ENCODE assay signal across 28 mouse cellular contexts in genomic region chr11:113276518-113276917, GRCm38 (mm10).
DNase-seq lines count a peak whose midpoint lies in the region; ATAC-seq and TF ChIP-seq lines count a peak whose summit lies in the region.
"Had no signal": no experiment of that assay in that cellular context is flagged by ENCODE, and none has a peak within 500 bp of the region (broad histone marks: within the 10 kb centered on the region; RNA-seq: fewer than 3 reads in every experiment).

No protein-coding gene starts in this region.

- H3K27ac ChIP-seq in hindbrain, embryonic 12.5 days, result 0 out of 2 replicates have a peak overlapping the region, but pooled peaks have one; percentile 19
- H3K27ac ChIP-seq in hindbrain, embryonic 11.5 days (ENCODE audit: low read depth, low read length), result no peak overlapping the region
- 0 out of 2 replicates have a peak overlapping the region, but pooled peaks have one; percentile 47 for H3K27ac ChIP-seq in neural tube, embryonic 13.5 days (replicated peaks)
- peak overlapping the region; percentile 58; the same call in 1 of the 2 replicates for H3K27ac ChIP-seq in embryonic facial prominence, embryonic 15.5 days (replicated peaks)
- no peak overlapping the region for H3K27ac ChIP-seq in gastrocnemius, adult 2 months
- H3K27ac ChIP-seq: heart, embryonic 13.5 days; liver, embryonic 15.5 days; lung, embryonic 15.5 days; midbrain, embryonic 13.5 days; stomach, embryonic 15.5 days had no signal

- no peak overlapping the region for H3K4me3 ChIP-seq in hindbrain, embryonic 12.5 days
- no peak overlapping the region for H3K4me3 ChIP-seq in hindbrain, embryonic 11.5 days (ENCODE audit: low read depth, low read length)
- no peak overlapping the region for H3K4me3 ChIP-seq in neural tube, embryonic 13.5 days
- no peak overlapping the region for H3K4me3 ChIP-seq in embryonic facial prominence, embryonic 15.5 days (replicated peaks)
- H3K4me3 ChIP-seq in gastrocnemius, adult 2 months, result no peak overlapping the region
- H3K4me3 ChIP-seq: heart, embryonic 13.5 days; liver, embryonic 15.5 days; lung, embryonic 15.5 days; megakaryocyte, embryonic 14.5 days; midbrain, embryonic 13.5 days; stomach, embryonic 15.5 days had no signal

- no peaks in the 10 kb centered on the region for H3K9me3 ChIP-seq in hindbrain, embryonic 12.5 days (replicated peaks)
- no peaks in the 10 kb centered on the region for H3K9me3 ChIP-seq in hindbrain, embryonic 11.5 days (ENCODE audit: control insufficient read depth, low read length)
- H3K9me3 ChIP-seq in neural tube, embryonic 13.5 days, result no peaks in the 10 kb centered on the region
- H3K9me3 ChIP-seq in embryonic facial prominence, embryonic 15.5 days (replicated peaks), result no peaks in the 10 kb centered on the region
- H3K9me3 ChIP-seq: heart, embryonic 13.5 days; liver, embryonic 15.5 days; lung, embryonic 15.5 days; midbrain, embryonic 13.5 days; stomach, embryonic 15.5 days had no signal

- H3K4me2 ChIP-seq in hindbrain, embryonic 12.5 days (replicated peaks), result no peak overlapping the region
- H3K4me2 ChIP-seq in hindbrain, embryonic 11.5 days (replicated peaks; ENCODE audit: low read depth, low read length), result no peak overlapping the region
- H3K4me2 ChIP-seq in neural tube, embryonic 13.5 days, result no peak overlapping the region
- no peak overlapping the region for H3K4me2 ChIP-seq in embryonic facial prominence, embryonic 15.5 days (replicated peaks)
- H3K4me2 ChIP-seq: heart, embryonic 13.5 days; liver, embryonic 15.5 days; lung, embryonic 15.5 days; midbrain, embryonic 13.5 days; stomach, embryonic 15.5 days had no signal

- TF ChIP-seq CTCF in gastrocnemius, adult 2 months (IDR thresholded peaks at IDR 0.05), result no peak

- H3K36me3 ChIP-seq in hindbrain, embryonic 12.5 days, result no peaks in the 10 kb centered on the region
- H3K36me3 ChIP-seq in hindbrain, embryonic 11.5 days (ENCODE audit: control insufficient read depth, insufficient read depth, low read length), result no peaks in the 10 kb centered on the region
- H3K36me3 ChIP-seq in neural tube, embryonic 13.5 days, result no peaks in the 10 kb centered on the region
- no peaks in the 10 kb centered on the region for H3K36me3 ChIP-seq in embryonic facial prominence, embryonic 15.5 days
- H3K36me3 ChIP-seq: G1E; heart, embryonic 13.5 days; liver, embryonic 15.5 days; lung, embryonic 15.5 days; midbrain, embryonic 13.5 days; stomach, embryonic 15.5 days had no signal

- H3K9ac ChIP-seq in hindbrain, embryonic 12.5 days, result no peak overlapping the region
- no peak overlapping the region for H3K9ac ChIP-seq in hindbrain, embryonic 11.5 days (ENCODE audit: low read depth, low read length)
- H3K9ac ChIP-seq in neural tube, embryonic 13.5 days, result no peak overlapping the region
- H3K9ac ChIP-seq in embryonic facial prominence, embryonic 15.5 days, result no peak overlapping the region
- H3K9ac ChIP-seq: heart, embryonic 13.5 days; liver, embryonic 15.5 days; lung, embryonic 15.5 days; midbrain, embryonic 13.5 days; stomach, embryonic 15.5 days had no signal

- H3K4me1 ChIP-seq in hindbrain, embryonic 12.5 days, result peaks cover 23% of the 10 kb centered on the region
- no peaks in the 10 kb centered on the region for H3K4me1 ChIP-seq in hindbrain, embryonic 11.5 days (replicated peaks; ENCODE audit: control insufficient read depth, insufficient read depth, low read length)
- peaks cover 42% of the 10 kb centered on the region for H3K4me1 ChIP-seq in neural tube, embryonic 13.5 days (replicated peaks)
- H3K4me1 ChIP-seq in embryonic facial prominence, embryonic 15.5 days, result peaks cover 68% of the 10 kb centered on the region
- H3K4me1 ChIP-seq: heart, embryonic 13.5 days; liver, embryonic 15.5 days; megakaryocyte, embryonic 14.5 days had no signal

- intact Hi-C loops in gastrocnemius, adult 2 months (cut with DNase I), result no loop called here

- DNase-seq in hindbrain, embryonic 11.5 days (ENCODE audit: low spot score), result no peak
- no peak for DNase-seq in neural tube, embryonic 10.5 days (ENCODE audit: extremely low spot score, low spot score)
- peak; percentile 64 for DNase-seq in large intestine, adult 2 months (ENCODE audit: low read depth, low spot score)
- no peak for DNase-seq in c-Kit-positive CD71-positive TER-119-positive erythroid progenitor cells, embryonic 14.5 days (ENCODE audit: low spot score)
- DNase-seq in gastrocnemius, adult 2 months, result no peak
- DNase-seq: adrenal gland, postnatal 10 days; B cell, adult 2 months; cerebellum, postnatal 25 days; heart, adult 11 months; heart, postnatal 14 days; kidney, adult 9 months; kidney, postnatal 14 days; liver; lung, postnatal 36 days; right cerebral cortex, postnatal 4 days; thymus, adult 2 months had no signal

- H3K27me3 ChIP-seq in hindbrain, embryonic 12.5 days, result 0 out of 2 replicates have a peak, but pooled peaks cover 7% of the 10 kb centered on the region
- H3K27me3 ChIP-seq in hindbrain, embryonic 11.5 days (ENCODE audit: control insufficient read depth, insufficient read depth, low read length), result no peaks in the 10 kb centered on the region
- H3K27me3 ChIP-seq in neural tube, embryonic 13.5 days, result no peaks in the 10 kb centered on the region
- no peaks in the 10 kb centered on the region for H3K27me3 ChIP-seq in embryonic facial prominence, embryonic 15.5 days
- H3K27me3 ChIP-seq: CH12.LX; heart, embryonic 13.5 days; liver, embryonic 15.5 days; lung, embryonic 15.5 days; megakaryocyte, embryonic 14.5 days; stomach, embryonic 15.5 days had no signal

- WGBS in hindbrain, embryonic 12.5 days, result 91% methylated on average over 8 of the region's 8 CpGs
- 95% methylated on average over 8 of the region's 8 CpGs for WGBS in hindbrain, embryonic 11.5 days
- WGBS in neural tube, embryonic 13.5 days, result 94% methylated on average over 8 of the region's 8 CpGs
- 70% methylated on average over 8 of the region's 8 CpGs for WGBS in embryonic facial prominence, embryonic 15.5 days
- WGBS in large intestine, adult 2 months, result 26% methylated on average over 8 of the region's 8 CpGs

- no peak for ATAC-seq in hindbrain, embryonic 12.5 days (ENCODE audit: low FRiP score)
- no peak for ATAC-seq in hindbrain, embryonic 11.5 days (ENCODE audit: low FRiP score)
- no peak for ATAC-seq in neural tube, embryonic 13.5 days (ENCODE audit: low read depth)
- no peak for ATAC-seq in embryonic facial prominence, embryonic 15.5 days (ENCODE audit: insufficient number of reproducible peaks, low FRiP score, low TSS enrichment, low read depth)
- ATAC-seq: activated CD4-positive, CD25-positive, alpha-beta regulatory T cell, adult 4 months; midbrain, embryonic 13.5 days had no signal

Comparison
In these comparisons a context has a peak if more than half of its experiments do, and no peak if none do; other contexts are left out.
1. H3K27ac ChIP-seq: peak in hindbrain, embryonic 12.5 days (single experiment), neural tube, embryonic 13.5 days (single experiment) and embryonic facial prominence, embryonic 15.5 days (single experiment); none in hindbrain, embryonic 11.5 days (single experiment) and gastrocnemius, adult 2 months (single experiment).